Mouse (Mus musculus): ENCODE data around the gene Adgra3. TPM values are rescaled to one million over a fixed set of nuclear protein-coding genes. Genes with fewer than 3 reads are reported as not detected.
A peak's percentile ranks its signal among the peaks of the same experiment; 100 is the strongest.

Gene Adgra3
- 10 to 100 TPM; 13.5 to 23.2 TPM for total RNA-seq (2021)
- long read RNA-seq, experiment 1, full-length matches to known transcripts: 24 of 29 reads
- long read RNA-seq, experiment 1, partial matches to known transcripts: 1 of 29 reads
- long read RNA-seq, experiment 1, other reads (novel, unspliced or antisense): 4 of 29 reads
- long read RNA-seq, experiment 2, full-length matches to known transcripts: 26 of 29 reads
- long read RNA-seq, experiment 2, partial matches to known transcripts: 1 of 29 reads
- long read RNA-seq, experiment 2, other reads (novel, unspliced or antisense): 2 of 29 reads

GRCm38 (mm10) chr5:50058421-50059286 is at the start of gene Adgra3:
TSS of gene Adgra3 (minus strand) at chr5:50059006.
- intact Hi-C loops (cut with DNase I; ENCODE audit: low total_unique reads): no loop called here
- peak; percentile 86 for DNase-seq

- no peak for DNase-seq
- intact Hi-C loops (cut with DNase I; ENCODE audit: low total_unique reads): no loop called here
These were observed 24.6 kb upstream of the Adgra3 start for GRCm38 (mm10) chr5:50083441-50083840.

GRCm38 (mm10) chr5:50074245-50074644 is 15.4 kb upstream of the Adgra3 start:
- intact Hi-C loops (cut with DNase I; ENCODE audit: low total_unique reads): no loop called here
- DNase-seq: no peak

GRCm38 (mm10) chr5:50064236-50064635 is 5.4 kb upstream of the Adgra3 start:
- intact Hi-C loops (cut with DNase I; ENCODE audit: low total_unique reads): no loop called here

GRCm38 (mm10) chr5:50059586-50059985 is 780 bp upstream of the Adgra3 start:
- intact Hi-C loops (cut with DNase I; ENCODE audit: low total_unique reads): no loop called here
- no peak for DNase-seq

More at GRCm38 (mm10) chr5:50064236-50064635, 5.4 kb upstream of the Adgra3 start:
- DNase-seq: no peak

GRCm38 (mm10) chr5:50057612-50058420 is 990 bp downstream of the Adgra3 start:
- no peak for DNase-seq
- intact Hi-C loops (cut with DNase I; ENCODE audit: low total_unique reads): no loop called here

GRCm38 (mm10) chr5:50052456-50052855 is 6.3 kb downstream of the Adgra3 start:
- intact Hi-C loops (cut with DNase I; ENCODE audit: low total_unique reads): no loop called here

GRCm38 (mm10) chr5:50050668-50051425 is 8.0 kb downstream of the Adgra3 start:
- intact Hi-C loops (cut with DNase I; ENCODE audit: low total_unique reads): no loop called here
- DNase-seq: no peak

More at GRCm38 (mm10) chr5:50052456-50052855, 6.3 kb downstream of the Adgra3 start:
- DNase-seq: no peak

GRCm38 (mm10) chr5:50050037-50050436 is 8.8 kb downstream of the Adgra3 start:
- DNase-seq: no peak
- intact Hi-C loops (cut with DNase I; ENCODE audit: low total_unique reads): no loop called here

GRCm38 (mm10) chr5:50049506-50049905 is 9.3 kb downstream of the Adgra3 start:
- DNase-seq: no peak
- intact Hi-C loops (cut with DNase I; ENCODE audit: low total_unique reads): no loop called here

- peak; percentile 57 for DNase-seq
- intact Hi-C loops (cut with DNase I; ENCODE audit: low total_unique reads): no loop called here
These were observed 9.8 kb downstream of the Adgra3 start for GRCm38 (mm10) chr5:50048960-50049359.

- intact Hi-C loops (cut with DNase I; ENCODE audit: low total_unique reads): no loop called here
These were observed 10.4 kb downstream of the Adgra3 start for GRCm38 (mm10) chr5:50048271-50048851.

GRCm38 (mm10) chr5:50045180-50045579 is 13.6 kb downstream of the Adgra3 start:
- intact Hi-C loops (cut with DNase I; ENCODE audit: low total_unique reads): no loop called here

More at GRCm38 (mm10) chr5:50048271-50048851, 10.4 kb downstream of the Adgra3 start:
- DNase-seq: no peak

GRCm38 (mm10) chr5:50043677-50044076 is 15.1 kb downstream of the Adgra3 start:
- DNase-seq: no peak
- intact Hi-C loops (cut with DNase I; ENCODE audit: low total_unique reads): no loop called here

More at GRCm38 (mm10) chr5:50045180-50045579, 13.6 kb downstream of the Adgra3 start:
- DNase-seq: no peak

GRCm38 (mm10) chr5:50042274-50042943 is 16.4 kb downstream of the Adgra3 start:
- DNase-seq: no peak
- intact Hi-C loops (cut with DNase I; ENCODE audit: low total_unique reads): no loop called here

- intact Hi-C loops (cut with DNase I; ENCODE audit: low total_unique reads): no loop called here
- no peak for DNase-seq
These were observed 19.3 kb downstream of the Adgra3 start for GRCm38 (mm10) chr5:50039521-50039920.

GRCm38 (mm10) chr5:50037666-50038065 is 21.1 kb downstream of the Adgra3 start:
- DNase-seq: no peak
- intact Hi-C loops (cut with DNase I; ENCODE audit: low total_unique reads): no loop called here

GRCm38 (mm10) chr5:50034900-50035514 is 23.8 kb downstream of the Adgra3 start:
- no peak for DNase-seq
- intact Hi-C loops (cut with DNase I; ENCODE audit: low total_unique reads): loop anchor here (5.0 kb wide), 1 partner anchor 58 kb away; no protein-coding TSS in a partner anchor
